Mouse (Mus musculus): ENCODE measurements at regions not wholly inside any gene's neighbourhood (a gene's known extent, or its start where the extent isn't known, plus 50 kb on each side); places are given as distances from the start of the nearest gene placed in this dataset.

DNA sequence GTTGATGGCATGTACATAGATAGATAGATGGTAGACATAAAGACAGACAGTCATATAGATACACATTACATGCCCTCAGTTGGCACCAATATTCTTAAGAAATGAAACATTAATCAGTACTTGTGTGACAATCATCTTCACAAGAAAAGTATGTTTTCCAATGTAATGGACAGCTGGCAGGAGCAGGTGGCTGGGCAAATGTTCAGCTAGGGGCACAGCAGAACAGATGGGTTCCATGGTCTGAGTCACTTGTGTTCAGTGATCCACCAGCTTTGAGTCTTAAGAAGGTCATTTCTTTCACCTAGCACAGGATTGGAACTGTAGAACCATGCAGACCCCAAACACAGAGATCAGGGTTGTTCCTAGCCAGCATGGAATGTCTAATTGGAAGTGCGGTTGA lies 2631.2 kb upstream of the 5930422O12Rik start:
- no peak for TF ChIP-seq CTCF (IDR thresholded peaks at IDR 0.05; ENCODE audit: insufficient read depth, low read depth, low read length)
- TF ChIP-seq POLR2A (IDR thresholded peaks at IDR 0.05; ENCODE audit: insufficient read depth, low read depth, low read length) = no peak

All from olfactory bulb, adult 2 months (tissue).